ENCODE assay signal across 21 mouse cellular contexts in the genomic region with DNA sequence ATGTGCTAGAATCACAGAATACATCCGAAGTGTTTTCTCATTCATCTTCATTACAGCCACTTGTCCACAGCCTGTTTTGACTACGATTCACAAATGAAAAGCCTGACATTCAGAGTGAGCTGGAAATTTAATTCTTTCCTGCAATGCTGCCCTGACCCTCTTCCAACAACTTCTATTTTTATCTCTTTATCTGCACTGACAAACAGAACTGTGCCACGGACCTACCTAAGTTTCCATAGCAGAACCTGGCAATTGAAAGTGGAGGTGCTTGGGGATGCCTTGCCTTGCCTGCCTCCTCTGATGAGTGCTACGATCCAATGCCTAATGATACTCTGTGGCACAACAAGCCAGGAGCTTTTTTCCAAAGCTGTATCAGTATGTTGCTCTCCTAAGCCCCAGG. TPM values are rescaled to one million over a fixed set of nuclear protein-coding genes. Genes with fewer than 3 reads are reported as not detected.
"Had no signal": no experiment of that assay in that cellular context is flagged by ENCODE, and none has a peak within 500 bp of the region (broad histone marks: within the 10 kb centered on the region; RNA-seq: fewer than 3 reads in every experiment).

No protein-coding gene starts in this region.

- H3K4me2 ChIP-seq: neural tube, embryonic 13.5 days; neural tube, embryonic 15.5 days; stomach, embryonic 15.5 days had no signal

- H3K27ac ChIP-seq: neural tube, embryonic 13.5 days; neural tube, embryonic 15.5 days; stomach, embryonic 15.5 days; stomach, postnatal 0 days had no signal

- H3K27me3 ChIP-seq: neural tube, embryonic 13.5 days; neural tube, embryonic 15.5 days; stomach, embryonic 15.5 days had no signal

- H3K9me3 ChIP-seq: neural tube, embryonic 13.5 days; neural tube, embryonic 15.5 days; stomach, embryonic 15.5 days had no signal

- H3K9ac ChIP-seq: neural tube, embryonic 13.5 days; neural tube, embryonic 15.5 days; stomach, embryonic 15.5 days had no signal

- H3K36me3 ChIP-seq: neural tube, embryonic 13.5 days; neural tube, embryonic 15.5 days; stomach, embryonic 15.5 days had no signal

- H3K4me3 ChIP-seq: neural tube, embryonic 13.5 days; neural tube, embryonic 15.5 days; stomach, embryonic 15.5 days had no signal

- H3K4me1 ChIP-seq: neural tube, embryonic 13.5 days; stomach, embryonic 15.5 days had no signal

- DNase-seq: retina, postnatal 1 day; right cerebral cortex, adult 18-20 months; right cerebral cortex, postnatal 14 days; right cerebral cortex, postnatal 25 days; right cerebral cortex, postnatal 4 days; spleen, adult 18-20 months; thymus, adult 18-20 months; thymus, adult 2 months; thymus, postnatal 14 days; thymus, postnatal 25 days; thymus, postnatal 36 days; thymus, postnatal 4 days had no signal

RNA-seq across cellular contexts. Expression of a gene that starts 21.4 kb away (rescaled TPM):
- total RNA-seq: neutrophil, adult 5-6 weeks had no signal
- polyA plus RNA-seq: neural tube, embryonic 13.5 days; neural tube, embryonic 14.5 days; neural tube, embryonic 15.5 days; stomach, embryonic 14.5 days; thymus, postnatal 0 days; urinary bladder, adult 2 months had no signal
